Mouse (Mus musculus) bone marrow macrophage, adult 2 months (primary cell): ENCODE measurements around the gene C2cd2l.
"Not testable (repeated sequence)": the region's sequence is repeated elsewhere in the genome, so short reads cannot be mapped to it uniquely, and the experiment has no call there.

Source experiments
- CTCF ChIP-seq: IDR thresholded peaks from 2 replicates; pipeline ENCODE4 v1.5.1; 2012; ENCODE audit warnings: low read depth, mild to moderate bottlenecking, low read length, moderate library complexity
- POLR2A ChIP-seq: IDR thresholded peaks from 2 replicates; pipeline ENCODE4 v1.6.1; 2012; ENCODE audit warnings: mild to moderate bottlenecking, low read depth, low read length, borderline replicate concordance

DNA sequence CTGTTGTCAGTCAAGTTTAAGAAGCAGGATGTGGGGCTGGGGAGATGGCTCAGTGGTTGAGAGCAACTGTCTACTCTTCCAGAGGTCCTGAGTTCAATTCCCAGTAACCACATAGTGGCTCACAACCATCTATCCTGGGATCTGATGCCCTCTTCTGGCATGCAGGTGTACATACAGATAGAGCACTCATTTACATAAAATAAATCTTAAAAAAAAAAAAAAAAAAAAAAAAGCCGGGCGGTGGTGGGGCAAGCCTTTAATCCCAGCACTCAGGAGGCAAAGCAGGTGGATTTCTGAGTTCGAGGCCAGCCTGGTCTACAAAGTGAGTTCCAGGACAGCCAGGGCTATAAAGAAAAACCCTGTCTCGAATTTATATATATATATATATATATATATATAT is 3.6 kb upstream of the C2cd2l start:
- not testable (repeated sequence) for TF ChIP-seq POLR2A, CTCF
